Mouse (Mus musculus): ENCODE measurements at regions not wholly inside any gene's neighbourhood (a gene's known extent, or its start where the extent isn't known, plus 50 kb on each side); places are given as distances from the start of the nearest gene placed in this dataset.

DNA sequence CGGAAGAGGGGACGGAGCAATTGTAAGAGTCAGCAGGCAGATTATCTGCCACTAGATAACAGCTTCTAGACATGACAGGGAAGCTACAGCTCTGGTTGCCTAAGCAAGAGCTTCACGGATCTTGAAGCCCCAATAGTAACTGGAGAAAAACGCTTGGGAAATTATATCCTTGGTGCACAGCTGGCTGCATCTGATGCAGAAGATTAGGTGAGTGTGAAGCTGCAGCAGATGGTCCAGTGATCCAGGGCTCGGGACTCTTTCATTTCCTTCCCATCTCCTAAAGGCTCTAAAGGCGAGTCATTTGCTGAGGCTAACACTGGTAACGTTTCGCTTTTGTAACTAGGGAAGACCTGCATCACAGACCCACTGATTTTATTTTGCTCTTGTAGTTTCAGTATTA is 196.6 kb upstream of the Map3k1 start:
- no peak for DNase-seq

DNA sequence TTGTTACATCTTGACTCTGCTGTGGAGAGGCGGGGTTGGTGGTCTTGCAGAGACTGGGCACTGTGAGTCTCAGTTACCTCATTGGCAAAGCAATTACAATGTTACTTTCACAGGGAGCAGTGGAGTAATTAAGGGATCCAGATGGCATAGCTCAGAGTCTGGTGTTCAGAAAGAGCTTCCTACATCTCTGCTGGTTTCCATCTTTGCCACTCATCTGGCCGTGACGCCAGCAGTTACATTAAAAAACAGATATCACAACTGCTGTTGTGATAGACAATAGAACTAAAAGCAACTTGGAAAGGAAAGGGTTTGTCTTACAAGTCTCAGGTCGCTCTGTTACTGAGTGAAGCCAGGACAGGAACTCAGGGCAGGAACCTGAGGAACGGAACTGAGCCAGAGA is 200.0 kb upstream of the Map3k1 start:
- no peak for DNase-seq

DNA sequence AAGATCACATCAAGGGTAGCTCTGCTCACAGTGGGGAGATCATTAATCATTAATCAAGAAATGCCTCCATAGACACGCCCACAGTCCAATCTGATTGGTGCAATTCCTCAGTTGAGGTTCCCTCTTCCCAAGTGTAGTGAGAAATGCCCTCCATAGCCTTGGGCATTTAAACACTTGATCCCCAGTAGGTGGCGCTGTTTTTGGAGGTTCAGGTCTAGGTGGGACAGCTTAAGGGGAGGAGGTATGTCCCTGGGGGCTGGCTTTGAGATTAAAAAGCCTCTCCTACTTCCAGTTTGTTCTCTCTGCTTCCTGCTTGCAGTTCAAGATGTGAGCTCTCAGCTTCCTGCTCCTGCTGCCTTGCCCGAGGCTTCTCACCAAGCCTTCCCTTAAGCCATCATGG is 200.5 kb upstream of the Map3k1 start:
- DNase-seq: no peak

DNA sequence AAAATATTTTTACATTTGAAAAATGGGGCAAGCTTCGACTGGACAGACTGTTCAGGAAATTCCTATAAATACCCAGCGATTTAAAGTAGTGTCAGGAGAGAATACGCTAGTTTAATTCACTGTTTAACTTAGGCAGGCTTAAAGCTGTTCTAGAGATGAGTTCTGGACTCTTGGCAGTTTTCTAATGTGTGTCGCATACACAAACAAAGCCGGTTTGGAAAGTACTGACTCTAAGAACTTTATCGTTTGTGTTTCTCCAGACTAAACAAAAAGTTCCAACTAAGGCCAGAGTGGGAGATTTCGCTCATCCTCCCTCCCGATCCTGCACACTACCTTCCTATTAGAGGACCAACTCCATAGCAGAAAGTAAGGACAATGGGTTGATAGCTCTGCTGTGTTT is 201.7 kb upstream of the Map3k1 start:
- no peak for DNase-seq

DNA sequence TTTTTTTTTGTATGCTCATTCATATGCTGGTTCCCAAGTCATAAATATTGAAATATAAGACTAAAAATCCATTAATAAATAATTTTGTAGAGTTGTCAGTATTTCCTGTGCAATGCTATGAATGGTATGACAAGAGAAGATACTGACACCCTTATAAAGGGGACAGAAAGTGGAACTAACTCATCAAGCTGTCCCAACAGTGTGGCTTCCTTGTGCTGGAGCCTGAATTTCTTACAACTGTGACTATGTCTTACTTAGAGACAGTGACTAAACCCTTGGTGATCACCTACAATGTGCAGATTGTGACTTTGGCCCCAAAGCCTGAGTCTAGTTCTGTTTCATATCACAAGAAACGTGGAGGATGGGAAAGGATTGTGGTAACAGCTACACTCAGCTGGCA is 203.8 kb upstream of the Map3k1 start:
- DNase-seq: no peak

DNA sequence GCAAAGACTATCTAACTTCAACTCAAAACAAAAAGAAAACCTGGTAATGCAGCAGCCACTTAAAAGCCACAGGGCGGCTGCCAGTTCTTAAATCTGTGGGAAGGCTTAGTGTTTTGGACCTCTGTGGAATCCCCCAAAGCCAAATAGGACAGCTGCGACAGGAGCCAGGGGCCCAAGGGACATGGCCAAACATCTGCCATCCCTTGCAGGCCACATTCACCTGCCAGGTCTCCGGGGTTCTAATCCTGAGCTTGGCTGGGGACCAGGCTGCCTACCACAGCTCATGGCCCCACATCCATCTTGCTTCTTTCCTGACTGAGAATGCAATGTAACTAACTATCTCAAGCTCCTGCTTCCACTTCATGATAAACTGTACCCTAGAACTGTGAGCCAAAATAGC is 206.3 kb upstream of the Map3k1 start:
- DNase-seq: no peak

DNA sequence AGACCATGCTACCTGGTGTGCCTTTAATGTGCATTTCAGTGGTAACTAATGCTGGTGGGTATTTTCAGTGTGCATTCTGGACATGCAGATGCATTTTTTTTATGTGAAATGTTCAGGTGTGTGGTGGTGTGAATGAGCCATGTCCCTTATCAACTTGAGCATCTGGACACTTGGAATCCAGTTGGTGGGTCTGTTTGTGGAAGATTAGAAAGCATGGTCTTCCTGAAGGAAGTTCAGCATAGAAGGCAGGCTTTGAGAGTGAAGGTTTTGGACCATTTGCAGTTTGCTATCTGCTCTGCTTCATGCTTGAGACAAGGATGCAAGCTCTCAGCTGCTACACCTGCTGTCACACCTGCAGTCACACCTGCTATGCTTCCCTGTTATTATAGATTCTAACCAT is 207.5 kb upstream of the Map3k1 start:
- no peak for DNase-seq

DNA sequence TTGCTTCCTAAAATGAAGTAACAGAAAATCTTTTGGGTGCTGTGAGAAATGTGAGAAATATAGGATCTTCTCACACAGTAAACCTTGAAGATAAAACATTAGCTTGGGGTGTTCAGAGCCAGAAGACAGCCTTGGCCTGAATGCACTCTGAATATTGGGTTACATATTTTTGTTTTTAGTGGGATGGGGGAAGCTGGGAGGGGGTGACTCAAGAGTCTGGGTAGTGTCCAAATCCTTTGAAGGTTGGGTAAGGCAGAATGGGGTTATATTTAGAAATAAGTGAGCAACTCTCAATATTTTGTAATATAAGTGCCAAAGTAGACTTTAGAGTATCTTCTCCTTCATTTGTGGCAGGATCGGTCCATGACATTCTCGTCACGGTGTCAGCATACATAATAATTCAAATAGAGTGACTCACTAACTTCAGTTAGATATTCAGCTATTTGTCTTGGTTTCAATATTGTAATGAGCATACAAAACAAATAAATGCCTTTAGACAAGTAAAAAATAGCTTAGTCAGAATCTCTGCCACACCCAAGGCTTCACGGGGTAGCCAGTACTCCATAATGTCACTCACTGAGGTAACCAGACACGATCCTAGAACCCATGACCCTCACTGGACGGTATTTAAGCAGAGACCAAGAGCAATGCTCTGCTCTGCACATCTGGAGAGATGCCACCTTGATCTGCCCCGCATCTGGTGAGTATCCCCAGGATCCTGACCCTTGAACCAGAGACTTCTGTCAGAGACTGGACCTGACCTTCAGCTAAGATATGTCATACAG is 209.9 kb upstream of the Map3k1 start:
- no peak for DNase-seq

DNA sequence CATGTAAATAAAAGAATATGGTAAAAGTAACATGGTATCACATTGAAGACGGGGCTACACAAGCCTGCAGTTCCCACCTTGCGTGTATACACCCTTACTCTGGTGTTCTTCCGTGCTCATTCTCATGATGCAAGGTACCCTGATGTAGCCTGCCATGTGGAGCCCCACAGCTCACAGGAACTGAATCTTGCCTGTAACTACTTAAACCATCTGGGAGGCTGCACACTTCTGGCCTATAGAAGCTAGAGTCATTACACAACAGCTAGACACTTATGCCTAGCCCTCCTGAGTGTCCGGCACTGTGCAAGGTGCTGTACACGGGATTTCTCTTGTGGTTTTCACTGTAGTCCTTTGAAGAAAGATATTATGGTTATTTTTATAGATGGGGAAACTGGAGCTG is 210.8 kb upstream of the Map3k1 start:
- DNase-seq: no peak

DNA sequence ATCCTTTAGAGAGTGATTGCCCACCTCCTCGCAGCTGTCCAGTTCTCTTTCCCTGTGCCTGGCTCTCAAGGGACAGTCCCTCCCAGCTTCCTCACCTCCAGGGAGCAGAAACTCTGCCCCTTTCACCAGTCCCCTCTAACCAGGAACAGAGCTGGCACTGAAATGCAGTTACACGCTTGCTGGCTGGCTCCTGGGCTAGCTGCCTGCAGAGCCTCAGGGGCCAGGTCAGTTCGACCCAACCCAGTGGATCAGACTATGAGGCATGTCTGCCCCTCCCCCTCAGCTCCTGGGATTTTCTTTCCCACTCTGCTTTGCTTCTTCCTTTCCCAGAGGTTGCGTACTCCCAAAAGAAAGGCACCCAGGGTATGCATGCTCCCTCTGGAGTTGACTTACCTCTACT is 214.4 kb upstream of the Map3k1 start:
- DNase-seq: no peak

DNA sequence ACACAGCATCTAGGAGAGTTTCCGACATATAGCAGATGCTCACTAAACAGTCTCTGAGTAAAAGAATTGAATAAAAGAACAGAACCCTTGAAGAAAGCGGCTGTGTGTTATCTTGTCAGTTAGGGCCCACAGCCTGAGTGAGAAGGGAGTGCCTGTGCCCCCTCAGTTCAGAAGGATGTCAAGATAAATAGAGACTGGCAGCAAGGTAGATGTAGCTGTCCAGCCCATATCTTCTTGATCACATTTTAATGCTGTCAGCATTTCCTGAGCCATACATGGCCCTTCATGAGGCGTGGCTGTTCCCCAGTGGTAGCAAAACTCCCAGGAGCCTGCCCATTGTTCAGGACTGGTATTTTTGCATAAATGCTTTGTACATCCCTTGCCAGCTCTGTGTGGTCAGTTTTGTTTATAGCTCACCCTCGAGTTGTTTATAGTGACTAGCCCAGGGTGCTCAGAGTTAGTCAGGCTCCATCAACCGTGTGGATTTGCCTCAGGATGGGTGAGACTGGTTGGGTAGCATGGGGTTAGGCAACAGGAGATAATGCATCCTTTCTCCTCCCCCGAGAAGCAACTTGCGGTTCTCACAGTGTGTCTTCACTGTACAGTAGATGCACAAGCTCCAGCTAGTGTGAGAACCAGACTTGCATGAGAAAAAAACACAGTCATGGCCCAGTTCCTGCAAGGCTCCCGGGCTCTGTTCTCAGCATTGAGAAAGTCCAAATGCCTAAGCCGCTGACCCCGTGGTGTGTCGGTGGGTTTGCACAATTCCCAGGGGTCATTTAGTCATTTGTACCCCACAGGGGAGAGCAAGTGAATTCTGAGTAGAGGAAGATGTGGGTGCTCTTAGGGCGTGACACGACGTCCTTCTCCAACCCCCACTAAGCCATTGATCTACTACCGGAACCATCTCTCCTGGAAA is 216.1 kb upstream of the Map3k1 start:
- no peak for DNase-seq

DNA sequence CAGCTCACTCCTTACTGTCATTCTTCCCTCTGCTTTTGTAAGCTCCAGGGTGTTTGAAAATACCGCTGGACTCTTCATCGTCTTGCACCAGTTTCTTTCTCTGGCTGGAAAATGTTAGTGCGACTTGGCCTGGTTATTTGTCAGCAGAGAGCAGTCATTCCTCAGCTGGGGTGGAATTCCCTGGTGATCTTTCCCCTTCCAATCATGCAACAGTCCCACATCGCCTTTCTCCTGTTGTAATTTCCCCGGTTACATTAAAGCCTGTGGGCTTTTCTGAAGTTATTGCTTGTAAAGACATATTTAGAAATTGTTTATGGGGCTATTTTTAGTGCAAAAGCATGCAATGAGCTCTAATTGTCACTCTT is 216.8 kb upstream of the Map3k1 start:
- DNase-seq: no peak

DNA sequence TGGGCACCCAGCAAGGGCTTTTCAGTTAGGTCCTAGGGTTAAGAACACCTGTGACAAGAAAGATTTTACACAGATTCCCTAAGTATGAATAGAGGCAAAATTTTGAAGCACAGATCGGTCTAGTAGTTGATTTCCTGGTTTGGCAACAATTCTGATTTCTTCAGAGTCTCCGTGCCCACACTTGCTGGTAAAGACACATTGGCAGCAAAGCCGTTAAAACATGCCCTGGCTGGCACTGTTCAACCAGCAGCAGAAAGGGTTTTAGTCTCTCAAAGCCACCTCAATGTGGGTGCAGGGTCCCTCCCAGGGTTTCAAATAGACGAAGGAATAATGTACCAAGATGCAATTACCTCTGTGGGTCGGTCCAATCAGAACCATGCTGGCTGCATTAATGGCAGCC is 218.9 kb upstream of the Map3k1 start:
- DNase-seq: no peak

DNA sequence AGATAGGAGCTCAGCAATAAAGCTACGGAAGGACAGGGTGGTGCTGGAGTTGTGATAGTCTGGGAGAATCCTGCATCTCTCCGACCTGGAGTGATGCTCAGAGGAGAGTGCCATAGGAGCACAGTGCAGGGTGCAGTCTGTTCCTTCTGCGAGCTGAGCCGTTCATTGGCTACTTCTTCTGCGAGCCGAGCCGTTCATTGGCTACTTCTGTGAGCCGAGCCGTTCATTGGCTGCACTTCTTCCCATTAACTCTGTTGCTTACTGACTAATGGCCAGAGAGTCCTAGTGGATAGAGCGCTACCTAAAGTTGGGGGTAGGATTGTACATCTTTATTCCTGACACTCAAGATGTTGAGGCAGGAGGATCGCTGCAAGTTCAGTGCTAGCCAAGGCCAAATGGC is 222.3 kb upstream of the Map3k1 start:
- no peak for DNase-seq

DNA sequence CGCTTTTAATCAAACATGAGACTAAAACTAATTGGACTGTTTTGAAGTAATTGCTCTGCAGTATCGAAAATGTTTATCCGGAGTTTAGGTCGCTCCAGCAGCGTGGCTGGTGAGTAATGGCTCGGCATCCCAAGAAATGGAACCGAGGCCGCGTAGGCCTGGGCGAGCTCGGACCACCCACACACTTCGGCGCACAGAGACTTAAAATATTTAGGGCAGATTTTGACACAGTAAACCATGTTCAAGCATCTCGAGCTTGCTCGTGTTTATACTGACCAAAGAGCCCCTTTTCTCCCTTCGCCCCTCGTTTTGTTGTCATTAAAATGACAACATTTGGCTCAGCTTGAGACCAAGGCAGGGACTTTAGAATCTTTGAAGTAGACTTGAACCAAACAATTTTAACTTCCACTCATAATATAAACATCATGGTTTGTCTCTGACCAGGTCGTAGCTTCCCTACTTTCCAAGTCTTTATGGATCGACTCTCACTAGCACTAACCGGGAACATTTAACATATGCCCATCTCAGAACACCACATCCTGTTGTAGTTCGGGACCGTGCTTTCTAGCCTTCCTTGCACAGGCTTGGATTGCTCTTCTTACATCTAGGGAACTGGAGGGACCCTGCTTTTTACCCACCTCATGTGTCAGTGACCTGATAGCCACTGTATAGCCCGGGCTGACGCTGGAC is 223.0 kb upstream of the Map3k1 start:
- DNase-seq: no peak

DNA sequence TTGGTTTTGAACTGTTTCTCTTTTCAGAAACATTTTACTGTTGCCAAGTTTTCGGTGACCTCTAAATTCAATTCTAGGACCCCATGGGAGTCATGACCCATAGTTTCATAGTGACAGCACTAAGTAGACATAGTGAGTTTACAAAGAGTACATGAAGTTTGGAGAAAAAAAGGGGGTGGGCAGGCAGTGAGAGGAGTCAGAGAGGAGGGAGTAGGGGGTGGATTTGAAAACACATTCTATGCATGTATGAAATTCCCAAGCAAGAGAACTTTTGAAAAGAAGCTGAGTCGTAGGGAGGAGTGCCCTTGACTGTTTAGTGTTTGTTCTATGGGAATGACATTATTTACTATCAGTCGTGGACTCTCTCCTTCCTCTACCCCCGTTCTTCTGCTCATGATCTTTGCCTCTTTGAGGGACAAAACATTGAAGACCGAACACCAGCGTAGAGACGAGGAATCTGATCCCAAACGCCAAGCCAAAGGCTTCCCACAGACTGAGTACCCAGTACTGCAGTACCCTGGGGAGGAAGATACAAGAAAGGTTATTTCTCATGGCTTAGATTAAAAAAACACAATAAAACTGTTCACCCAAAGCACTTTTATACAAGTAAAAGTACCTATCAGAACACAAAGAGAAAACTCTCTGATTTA is 229.1 kb upstream of the Map3k1 start:
- no peak for DNase-seq

DNA sequence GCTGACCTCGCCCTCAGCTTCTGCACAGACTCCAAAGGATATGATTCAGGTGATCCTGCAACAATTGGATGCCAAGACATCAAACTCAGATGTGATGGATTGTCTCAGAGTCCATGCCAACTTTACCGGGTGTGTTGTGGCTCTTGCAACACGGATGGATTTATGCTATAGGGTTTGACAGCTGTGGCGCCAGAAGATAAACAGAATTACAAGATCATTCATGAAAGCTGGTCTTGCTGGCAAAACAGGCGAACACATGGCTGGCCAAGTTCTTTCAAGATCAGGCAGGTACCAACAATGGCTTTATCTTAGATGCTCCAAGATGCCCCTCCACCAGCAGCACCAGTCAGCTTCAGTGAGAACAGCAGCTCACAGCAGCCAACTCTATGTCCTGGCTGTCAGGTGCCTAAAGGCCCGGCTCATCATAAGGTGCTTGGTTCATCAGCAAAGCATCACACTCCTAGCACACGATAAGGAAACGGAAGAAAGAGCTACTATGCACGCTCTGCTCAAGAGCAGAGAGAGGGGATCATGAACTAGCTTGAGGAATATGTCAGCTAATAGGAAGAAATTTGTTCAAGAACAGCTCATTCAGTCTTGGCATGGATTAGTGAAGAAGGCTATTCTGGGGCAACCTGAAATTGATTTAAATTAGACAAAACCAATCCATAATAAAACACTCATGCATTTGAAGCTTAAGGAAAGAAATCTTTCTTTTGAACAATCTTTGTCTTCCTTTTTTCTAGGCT is 229.9 kb upstream of the Map3k1 start:
- no peak for DNase-seq

DNA sequence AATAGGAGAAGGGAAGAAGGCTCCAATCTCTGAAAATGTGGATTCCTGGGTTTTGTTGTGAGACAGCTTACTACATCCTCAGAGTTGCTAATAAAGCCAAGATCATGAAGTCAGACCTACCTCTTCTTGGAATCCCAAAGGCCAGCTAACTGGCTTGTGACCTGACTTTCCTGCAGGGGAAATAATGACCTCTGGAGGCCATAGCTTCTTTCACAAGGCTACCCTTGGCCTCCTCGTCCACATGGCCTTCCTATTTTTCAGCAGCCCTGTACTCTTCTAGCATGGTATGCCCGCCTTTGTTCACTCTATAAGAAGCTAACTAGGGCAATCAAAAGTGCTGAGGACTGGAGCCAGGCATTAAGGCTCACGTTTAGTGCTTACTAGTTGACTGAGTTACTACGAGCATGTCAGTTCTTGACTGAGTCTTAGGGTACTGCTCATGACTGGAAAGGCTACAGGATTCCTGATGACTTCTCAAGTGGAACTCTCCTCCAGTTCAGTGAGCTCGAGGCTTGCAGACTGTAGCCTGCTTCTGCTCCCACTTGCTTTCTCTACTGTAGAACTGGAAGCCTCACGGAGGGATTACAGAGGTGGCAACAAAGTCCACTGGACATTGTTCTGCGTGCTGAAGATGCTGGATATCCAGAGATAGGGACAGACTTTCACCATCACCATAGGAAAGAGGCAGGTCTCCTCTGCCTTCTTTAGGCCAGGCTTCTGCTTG is 230.8 kb upstream of the Map3k1 start:
- DNase-seq: no peak

DNA sequence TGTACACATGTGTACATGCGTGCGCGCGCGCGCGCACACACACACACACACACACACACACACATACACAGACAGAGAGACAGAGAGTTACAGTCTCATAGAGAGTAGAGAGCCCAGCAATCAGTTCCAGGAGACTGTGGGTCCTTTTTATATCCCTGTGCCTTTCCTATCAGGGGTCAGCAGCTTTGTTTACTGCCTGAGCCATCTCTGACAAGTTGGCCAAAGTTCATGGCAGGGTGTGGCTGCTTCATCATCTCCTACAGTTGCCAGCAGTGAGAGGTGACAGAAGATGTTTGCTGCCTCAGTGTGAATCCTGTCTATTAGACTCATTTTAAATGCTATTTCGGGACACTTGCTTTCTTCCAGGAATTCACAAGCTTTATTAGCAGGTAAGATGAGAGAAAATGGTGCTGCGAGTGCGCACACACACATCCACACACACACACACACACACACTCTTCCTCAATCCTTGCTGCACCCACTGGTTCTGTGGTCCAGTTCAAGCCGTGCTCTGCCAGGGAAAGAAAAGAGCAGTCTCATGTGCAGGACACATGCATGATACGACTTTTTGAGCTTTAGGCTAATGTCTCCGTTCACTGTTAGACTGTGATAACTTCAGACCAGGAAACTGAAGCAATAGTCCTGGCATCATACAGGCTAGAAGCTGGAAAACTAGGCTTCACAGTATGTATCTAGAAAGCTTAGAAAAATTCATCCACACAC is 234.9 kb upstream of the Map3k1 start:
- no peak for DNase-seq

DNA sequence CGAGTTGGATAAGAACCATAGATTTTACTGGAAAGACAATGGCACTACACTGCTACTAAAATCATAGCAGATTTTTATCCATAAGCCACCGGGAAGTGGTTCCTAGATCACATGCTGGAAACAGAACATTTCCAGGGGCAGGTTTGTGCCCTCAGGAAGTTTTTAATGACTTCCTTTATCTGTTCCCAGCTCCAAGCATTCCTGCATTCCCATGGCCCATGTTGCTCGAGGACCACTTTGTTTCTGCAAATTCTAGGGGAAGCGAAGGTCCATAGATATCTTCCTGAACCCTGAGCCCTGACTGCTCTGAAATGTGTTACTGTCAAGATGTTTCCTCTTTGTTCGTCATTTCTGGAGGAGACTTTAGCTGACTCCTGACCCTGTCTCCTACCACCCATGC is 235.6 kb upstream of the Map3k1 start:
- DNase-seq: no peak

Data from cerebellum, adult 11 months (tissue).